Mouse (Mus musculus) neural tube, embryonic 11.5 days (tissue): Measurements from ENCODE around the gene Il6. TPM values are rescaled to one million over a fixed set of nuclear protein-coding genes. Genes with fewer than 3 reads are reported as not detected.
"Not testable (repeated sequence)": the region's sequence is repeated elsewhere in the genome, so short reads cannot be mapped to it uniquely, and the experiment has no call there.

Experiments
- ATAC-seq: fragments of 200-750 bp; cut with Nextera tagmentation; 2 replicates; pipeline ENCODE4 v1.8.0; 2017; ENCODE audit warnings: moderate number of reproducible peaks, mild to moderate bottlenecking, moderate TSS enrichment, moderate library complexity; ENCODE audit not compliant: insufficient read depth, low FRiP score, low TSS enrichment
- DNase-seq: peaks from one replicate; pipeline ENCODE4 v3.0.0-alpha.2; 2015; ENCODE audit warnings: low spot score
- H3K27ac ChIP-seq: fragments of 300-500 bp; sonication (generic); 2 replicates; pipeline ENCODE4 v1.5.1; 2014; ENCODE audit warnings: low read depth, mild to moderate bottlenecking, low read length
- H3K27me3 ChIP-seq: fragments of 300-500 bp; sonication (generic); 2 replicates; pipeline ENCODE4 v1.6.1; 2014; ENCODE audit warnings: mild to moderate bottlenecking, low read length, mixed read lengths; ENCODE audit not compliant: control insufficient read depth, insufficient read depth
- H3K36me3 ChIP-seq: fragments of 300-500 bp; sonication (generic); 2 replicates; pipeline ENCODE4 v1.6.1; 2014; ENCODE audit warnings: mild to moderate bottlenecking, low read length, moderate library complexity, mixed read lengths; ENCODE audit not compliant: control insufficient read depth, insufficient read depth
- H3K4me1 ChIP-seq: fragments of 300-500 bp; sonication (generic); 2 replicates; pipeline ENCODE4 v1.6.1; 2014; ENCODE audit warnings: low read length, mixed read lengths; ENCODE audit not compliant: control insufficient read depth, insufficient read depth
- H3K4me2 ChIP-seq: fragments of 300-500 bp; sonication (generic); 2 replicates; pipeline ENCODE4 v1.6.1; 2014; ENCODE audit warnings: low read depth, mild to moderate bottlenecking, moderate library complexity
- H3K4me3 ChIP-seq: fragments of 300-500 bp; sonication (generic); 2 replicates; pipeline ENCODE4 v1.5.1; 2014; ENCODE audit warnings: low read depth, low read length
- H3K9ac ChIP-seq: fragments of 300-500 bp; sonication (generic); 2 replicates; pipeline ENCODE4 v1.6.1; 2014; ENCODE audit warnings: mild to moderate bottlenecking, low read length
- H3K9me3 ChIP-seq: fragments of 300-500 bp; sonication (generic); 2 replicates; pipeline ENCODE4 v1.6.1; 2016; ENCODE audit warnings: low read length; ENCODE audit not compliant: control insufficient read depth
- WGBS: fragments of 180-500 bp; shearing (Covaris S2); extraction: QIAGEN DNeasy Blood & Tissue Kit; methylation state at CpG from one replicate; pipeline ENCODE4 v1.1.7; 2014; 5-methylcytosine and 5-hydroxymethylcytosine counted together
- polyA plus RNA-seq: library from polyadenylated mRNA; unstranded; fragments of >200 nt; fragmentation: Nextera tagmentation; extraction: Ambion mirVana; gene quantifications from 2 replicates; pipeline ENCODE4 v1.2.1, GENCODE M21; 2014

Gene Il6
- polyA plus RNA-seq, 1 experiment from 2014 or later: not detected

DNA sequence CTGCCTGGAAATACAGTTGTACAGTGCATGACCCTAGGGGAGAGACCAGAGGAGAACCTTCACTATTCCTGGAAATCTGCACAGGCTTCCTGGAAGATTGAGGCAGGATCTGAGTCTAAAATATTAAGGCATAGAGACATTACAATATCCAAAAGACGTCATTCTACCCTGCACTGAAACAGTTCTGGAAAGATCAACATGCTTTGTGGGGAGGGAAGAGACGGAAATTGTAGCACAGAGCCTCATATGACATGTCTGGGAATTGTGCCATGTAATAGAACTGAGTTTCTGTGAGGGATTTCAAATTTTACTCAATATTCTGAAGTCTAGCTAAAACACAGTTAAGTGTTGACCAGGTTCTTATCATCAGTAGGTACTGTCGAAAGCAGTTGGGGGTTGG, 12.0 kb upstream of the Il6 start:
- no peak for DNase-seq
- no peak overlapping the region for H3K4me2 ChIP-seq
- no peaks in the 10 kb centered on the region for H3K36me3 ChIP-seq
- 80% methylated on average over 3 of the region's 3 CpGs for WGBS
- no peaks in the 10 kb centered on the region for H3K4me1 ChIP-seq
- H3K9me3 ChIP-seq: no peaks in the 10 kb centered on the region
- no peak for ATAC-seq
- H3K9ac ChIP-seq: no peak overlapping the region
- H3K27me3 ChIP-seq: no peaks in the 10 kb centered on the region
- H3K27ac ChIP-seq: no peak overlapping the region
- H3K4me3 ChIP-seq: no peak overlapping the region

DNA sequence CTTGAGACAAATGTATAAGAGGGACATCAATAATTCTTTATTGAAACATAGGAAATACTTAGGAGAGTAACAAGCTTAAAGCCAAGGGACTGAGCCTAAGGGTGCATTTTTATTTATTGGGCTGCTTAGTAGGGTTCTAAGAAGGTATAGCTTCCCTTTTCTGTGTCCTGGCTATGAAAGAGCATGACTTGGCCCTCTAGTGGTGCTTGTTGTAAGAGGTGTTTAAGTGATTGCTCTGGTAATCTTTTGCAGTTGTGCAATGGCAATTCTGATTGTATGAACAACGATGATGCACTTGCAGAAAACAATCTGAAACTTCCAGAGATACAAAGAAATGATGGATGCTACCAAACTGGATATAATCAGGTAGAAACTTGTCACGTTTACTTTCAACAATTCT, 1.7 kb downstream of the Il6 start:
- H3K27me3 ChIP-seq: no peaks in the 10 kb centered on the region
- WGBS: 66% methylated on average over 2 of the region's 2 CpGs
- no peak for DNase-seq

DNA sequence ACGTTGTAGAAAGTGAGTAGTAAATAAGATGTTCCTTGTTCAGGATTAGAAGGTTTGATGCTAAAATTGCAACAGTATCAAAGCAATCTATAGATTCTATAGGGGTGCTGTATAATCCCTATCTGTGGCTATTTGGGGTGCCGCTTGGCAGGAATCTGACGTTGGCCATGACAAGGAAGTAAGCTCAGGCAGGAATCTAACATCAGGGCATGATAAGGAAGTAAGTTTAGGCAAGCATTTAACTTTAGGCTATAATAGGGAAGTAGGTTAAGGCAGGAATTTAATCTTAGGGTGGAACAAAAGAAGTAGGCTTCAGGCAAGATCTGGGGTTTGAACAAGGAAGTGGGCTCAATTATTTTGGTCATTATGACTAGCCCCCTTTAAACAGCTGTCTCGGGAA, 22.9 kb downstream of the Il6 start:
- H3K27ac ChIP-seq, H3K36me3 ChIP-seq, H3K4me1 ChIP-seq, H3K4me3 ChIP-seq, H3K9ac ChIP-seq, DNase-seq, H3K27me3 ChIP-seq, H3K9me3 ChIP-seq, ATAC-seq, H3K4me2 ChIP-seq: not testable (repeated sequence)
- 89% methylated on average over 4 of the region's 4 CpGs for WGBS

More for the DNA sequence above, 1.7 kb downstream of the Il6 start:
- Histone ChIP-seq H3K36me3 (no peaks in the 10 kb centered on the region), H3K9me3 (no peaks in the 10 kb centered on the region), H3K9ac (no peak overlapping the region), H3K4me1 (no peaks in the 10 kb centered on the region), H3K4me3 (no peak overlapping the region), H3K27ac (no peak overlapping the region), H3K4me2 (no peak overlapping the region)
- ATAC-seq: no peak

DNA sequence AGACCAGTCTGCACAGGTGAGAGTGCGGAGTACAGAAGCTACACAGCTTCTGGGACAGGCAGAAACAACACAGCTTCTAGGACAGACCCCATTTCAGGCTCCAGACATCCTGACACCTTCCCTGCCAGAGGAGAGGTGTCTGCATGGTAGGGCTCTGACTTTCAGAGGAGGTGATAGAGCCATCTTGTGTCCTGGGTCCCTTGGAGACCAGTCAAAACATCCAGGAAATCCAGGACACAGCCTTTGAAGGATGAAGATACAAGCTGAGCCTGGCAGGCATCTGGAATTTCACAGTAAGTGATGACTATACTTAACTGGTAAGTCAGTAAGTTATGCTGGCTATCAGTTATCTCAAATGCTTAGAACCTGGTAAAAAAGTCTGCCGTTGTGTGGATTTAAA, 24.2 kb downstream of the Il6 start:
- WGBS: 96% methylated on average over 2 of the region's 2 CpGs
- not testable (repeated sequence) for H3K4me3 ChIP-seq, DNase-seq

DNA sequence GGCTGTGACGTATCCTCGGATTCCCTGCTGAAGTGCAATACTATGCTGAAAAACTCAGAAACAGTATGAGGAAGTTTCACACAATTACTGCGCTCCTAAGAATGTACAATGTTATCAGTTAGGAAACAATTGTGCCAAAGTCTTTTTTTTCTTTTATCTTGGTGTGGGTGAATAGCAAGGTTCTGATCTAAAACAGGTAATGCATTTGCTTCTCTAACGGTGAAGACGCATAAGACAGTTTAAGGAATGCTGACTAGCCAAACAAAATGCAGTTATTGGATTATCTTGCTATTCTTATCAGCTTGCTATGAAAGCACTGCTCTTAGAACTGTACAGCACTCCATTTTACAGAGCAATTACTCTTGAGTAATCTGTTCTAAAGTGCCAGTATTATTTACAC, 26.4 kb downstream of the Il6 start:
- H3K4me2 ChIP-seq, H3K9me3 ChIP-seq, ATAC-seq, DNase-seq, H3K27ac ChIP-seq, H3K27me3 ChIP-seq, H3K36me3 ChIP-seq, H3K4me3 ChIP-seq, H3K4me1 ChIP-seq, H3K9ac ChIP-seq: not testable (repeated sequence)
- WGBS: 93% methylated on average over 5 of the region's 5 CpGs

More for the DNA sequence above, 24.2 kb downstream of the Il6 start:
- not testable (repeated sequence) for H3K9me3 ChIP-seq, H3K4me1 ChIP-seq, H3K27ac ChIP-seq, H3K27me3 ChIP-seq, H3K4me2 ChIP-seq, H3K9ac ChIP-seq, H3K36me3 ChIP-seq, ATAC-seq

DNA sequence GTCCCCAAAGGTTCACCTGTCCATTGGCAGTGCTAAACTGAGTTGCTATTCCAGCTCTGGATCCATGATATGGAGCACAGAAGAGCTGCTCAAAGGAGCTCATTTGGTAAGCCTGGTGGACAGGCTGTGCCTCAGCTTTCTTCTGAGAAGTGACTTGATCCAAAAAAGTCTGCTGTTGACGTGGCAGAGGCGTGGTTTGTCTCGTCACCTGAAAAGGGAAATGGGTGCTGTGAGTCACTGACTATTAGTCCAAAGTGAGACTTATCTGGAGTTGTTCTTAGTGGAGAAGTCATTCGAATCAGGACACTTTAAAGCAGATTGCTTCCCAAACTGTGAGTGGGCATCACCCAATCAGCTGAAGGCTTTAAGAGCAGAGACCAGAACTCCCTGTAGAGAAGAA, 26.9 kb downstream of the Il6 start:
- DNase-seq, H3K4me1 ChIP-seq, H3K36me3 ChIP-seq, H3K4me3 ChIP-seq, H3K9ac ChIP-seq, ATAC-seq, H3K27me3 ChIP-seq, H3K4me2 ChIP-seq, H3K27ac ChIP-seq, H3K9me3 ChIP-seq: not testable (repeated sequence)
- 83% methylated on average over 4 of the region's 4 CpGs for WGBS

DNA sequence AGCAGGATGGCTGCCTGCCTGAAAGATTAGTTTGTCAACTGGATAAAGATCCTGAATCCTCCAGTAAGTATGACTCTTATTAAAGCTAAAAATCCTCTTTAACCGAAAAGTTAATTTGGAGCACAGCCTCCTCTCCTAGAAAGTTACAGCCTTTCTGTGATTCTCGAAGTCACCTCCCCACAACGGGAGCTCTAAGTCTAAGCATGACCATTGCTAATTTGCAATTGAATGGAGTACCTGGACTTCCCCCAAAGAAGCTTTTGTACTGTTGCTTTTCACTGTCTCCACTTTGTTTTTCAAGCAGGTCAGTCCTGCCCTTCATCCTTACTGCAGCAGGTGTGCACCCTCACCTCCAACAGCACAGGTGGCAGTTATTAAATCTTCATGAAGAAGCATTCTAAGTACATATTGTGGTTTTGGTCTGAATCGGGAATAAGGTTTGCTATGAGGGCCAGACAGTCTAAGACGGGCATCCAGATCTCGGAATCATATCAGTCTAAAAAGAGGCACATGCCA, 45.4 kb downstream of the Il6 start:
- no peaks in the 10 kb centered on the region for H3K4me1 ChIP-seq
- no peaks in the 10 kb centered on the region for H3K27me3 ChIP-seq
- H3K9ac ChIP-seq: no peak overlapping the region
- no peak overlapping the region for H3K4me2 ChIP-seq
- H3K9me3 ChIP-seq: no peaks in the 10 kb centered on the region
- 64% methylated on average over 6 of the region's 6 CpGs for WGBS
- H3K36me3 ChIP-seq: peaks cover 3% of the 10 kb centered on the region
- H3K4me3 ChIP-seq: no peak overlapping the region
- H3K27ac ChIP-seq: no peak overlapping the region
- DNase-seq (no peak), ATAC-seq (no peak)

DNA sequence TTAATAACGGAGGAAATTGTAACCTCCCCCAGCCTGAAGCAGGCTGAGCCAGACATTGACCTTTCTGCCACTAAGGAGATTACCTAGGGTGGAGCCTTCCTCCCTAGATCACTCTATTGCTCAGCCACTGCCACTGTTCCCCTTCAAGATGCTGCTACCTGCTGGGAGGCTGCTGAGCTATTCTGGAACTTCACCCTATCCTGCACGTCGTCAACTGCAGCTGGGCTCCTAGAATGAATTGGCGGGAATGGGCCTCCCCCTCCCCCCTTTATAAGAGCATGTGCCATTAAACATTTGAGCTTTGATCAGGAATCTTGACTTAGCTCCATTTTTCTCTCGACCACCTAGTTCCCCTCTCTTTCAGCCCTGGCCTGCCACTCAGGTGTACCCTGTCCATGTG, 46.7 kb downstream of the Il6 start:
- DNase-seq, H3K4me1 ChIP-seq, H3K27me3 ChIP-seq, ATAC-seq, H3K9ac ChIP-seq, H3K36me3 ChIP-seq, H3K27ac ChIP-seq, H3K9me3 ChIP-seq, H3K4me3 ChIP-seq, H3K4me2 ChIP-seq: not testable (repeated sequence)
- 67% methylated on average over 5 of the region's 5 CpGs for WGBS

DNA sequence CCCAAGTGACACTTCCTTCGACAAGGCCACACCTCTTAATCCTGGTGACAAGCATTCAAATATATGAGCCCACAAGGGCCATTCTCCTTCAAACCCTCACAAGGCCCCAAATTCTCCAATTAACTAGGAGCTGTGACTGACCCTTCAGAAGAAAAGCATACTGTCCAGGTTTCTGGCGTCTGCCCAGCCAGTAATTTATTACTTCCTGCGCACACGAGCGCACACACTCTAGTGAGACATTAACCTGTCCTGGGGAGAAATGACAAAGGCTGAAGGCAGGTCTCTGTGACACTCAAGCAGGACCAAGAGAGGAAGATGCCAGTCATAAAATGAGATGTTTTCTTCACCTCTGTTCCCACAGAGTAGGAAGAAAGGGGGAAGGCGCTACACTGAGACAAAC, 54.8 kb downstream of the Il6 start:
- H3K36me3 ChIP-seq: peaks cover 12% of the 10 kb centered on the region
- no peak overlapping the region for H3K4me2 ChIP-seq
- no peak overlapping the region for H3K4me3 ChIP-seq
- H3K27me3 ChIP-seq: no peaks in the 10 kb centered on the region
- H3K9ac ChIP-seq: no peak overlapping the region
- 47% methylated on average over 6 of the region's 6 CpGs for WGBS
- H3K9me3 ChIP-seq: no peaks in the 10 kb centered on the region
- no peak overlapping the region for H3K27ac ChIP-seq
- ATAC-seq (no peak), DNase-seq (no peak)
- H3K4me1 ChIP-seq: peaks cover 6% of the 10 kb centered on the region; the same call in 1 of the 2 replicates
